Mouse (Mus musculus) c-Kit-positive CD71-positive TER-119-negative erythroid progenitor cells, embryonic 14.5 days (primary cell): ENCODE measurements at regions not wholly inside any gene's neighbourhood (a gene's known extent, or its start where the extent isn't known, plus 50 kb on each side); places are given as distances from the start of the nearest gene placed in this dataset.

Experiments used
- DNase-seq: peaks from one replicate; pipeline ENCODE4 v3.0.0-alpha.2; 2013; ENCODE audit warnings: low read depth

- DNase-seq = no peak
These were observed 323.8 kb upstream of the 4930535I16Rik start for GRCm38 (mm10) chr4:124241600-124241999.

GRCm38 (mm10) chr4:124236476-124236875, 318.7 kb upstream of the 4930535I16Rik start:
- no peak for DNase-seq

- DNase-seq = peak; percentile 7
These were observed 310.7 kb upstream of the 4930535I16Rik start for GRCm38 (mm10) chr4:124228537-124228936.

GRCm38 (mm10) chr4:124223646-124224500, 306.1 kb upstream of the 4930535I16Rik start:
- no peak for DNase-seq

GRCm38 (mm10) chr4:124221736-124222135, 303.9 kb upstream of the 4930535I16Rik start:
- DNase-seq = no peak

GRCm38 (mm10) chr4:124217206-124217605, 299.4 kb upstream of the 4930535I16Rik start:
- no peak for DNase-seq

GRCm38 (mm10) chr4:124216351-124216750, 298.5 kb upstream of the 4930535I16Rik start:
- DNase-seq = no peak

- no peak for DNase-seq
These were observed 297.3 kb upstream of the 4930535I16Rik start for GRCm38 (mm10) chr4:124215077-124215476.

GRCm38 (mm10) chr4:124210103-124210502, 292.3 kb upstream of the 4930535I16Rik start:
- no peak for DNase-seq

- DNase-seq = no peak
These were observed 288.7 kb upstream of the 4930535I16Rik start for GRCm38 (mm10) chr4:124206480-124206879.

GRCm38 (mm10) chr4:124203736-124204135, 285.9 kb upstream of the 4930535I16Rik start:
- no peak for DNase-seq

GRCm38 (mm10) chr4:124199884-124200844, 282.3 kb upstream of the 4930535I16Rik start:
- DNase-seq = no peak

GRCm38 (mm10) chr4:124198832-124199231, 281.0 kb upstream of the 4930535I16Rik start:
- DNase-seq = no peak

GRCm38 (mm10) chr4:124196711-124197110, 278.9 kb upstream of the 4930535I16Rik start:
- DNase-seq = no peak

- DNase-seq = no peak
These were observed 275.4 kb upstream of the 4930535I16Rik start for GRCm38 (mm10) chr4:124193059-124193721.

- DNase-seq = no peak
These were observed 273.0 kb upstream of the 4930535I16Rik start for GRCm38 (mm10) chr4:124190775-124191174.

- DNase-seq = no peak
These were observed 272.2 kb upstream of the 4930535I16Rik start for GRCm38 (mm10) chr4:124189993-124190385.

GRCm38 (mm10) chr4:124189352-124189992, 271.6 kb upstream of the 4930535I16Rik start:
- no peak for DNase-seq

GRCm38 (mm10) chr4:124187108-124187507, 269.3 kb upstream of the 4930535I16Rik start:
- DNase-seq = no peak

- no peak for DNase-seq
These were observed 263.5 kb upstream of the 4930535I16Rik start for GRCm38 (mm10) chr4:124181335-124181734.

GRCm38 (mm10) chr4:124178401-124179018, 260.7 kb upstream of the 4930535I16Rik start:
- no peak for DNase-seq
